Mouse (Mus musculus) embryonic facial prominence, embryonic 11.5 days (tissue): ENCODE data around the gene Ms4a6c. TPM values are rescaled to one million over a fixed set of nuclear protein-coding genes. Genes with fewer than 3 reads are reported as not detected.
"Not testable (repeated sequence)": the region's sequence is repeated elsewhere in the genome, so short reads cannot be mapped to it uniquely, and the experiment has no call there.

Experiments
- ATAC-seq: fragments of 200-750 bp; cut with Nextera tagmentation; replicated peaks from 2 replicates; pipeline ENCODE4 v1.8.0; 2017; ENCODE audit warnings: low read depth; ENCODE audit not compliant: insufficient number of reproducible peaks, low FRiP score, low TSS enrichment
- DNase-seq: peaks from one replicate; pipeline ENCODE4 v3.0.0-alpha.2; 2015; ENCODE audit warnings: low spot score
- H3K27ac ChIP-seq: fragments of 300-500 bp; sonication (generic); replicated peaks from 2 replicates; pipeline ENCODE4 v1.5.1; 2014; ENCODE audit warnings: mild to moderate bottlenecking, low read depth, low read length, control low read depth
- H3K27me3 ChIP-seq: fragments of 300-500 bp; sonication (generic); 2 replicates; pipeline ENCODE4 v1.6.1; 2014; ENCODE audit warnings: mild to moderate bottlenecking, low read length, moderate library complexity, mixed read lengths; ENCODE audit not compliant: control insufficient read depth, insufficient read depth
- H3K36me3 ChIP-seq: fragments of 300-500 bp; sonication (generic); replicated peaks from 2 replicates; pipeline ENCODE4 v1.6.1; 2014; ENCODE audit warnings: low read depth, mild to moderate bottlenecking, low read length, moderate library complexity, mixed read lengths; ENCODE audit not compliant: control insufficient read depth, insufficient read depth
- H3K4me1 ChIP-seq: fragments of 300-500 bp; sonication (generic); 2 replicates; pipeline ENCODE4 v1.6.1; 2014; ENCODE audit warnings: low read length, mixed read lengths; ENCODE audit not compliant: control insufficient read depth, insufficient read depth
- H3K4me2 ChIP-seq: fragments of 300-500 bp; sonication (generic); 2 replicates; pipeline ENCODE4 v1.6.1; 2014; ENCODE audit warnings: low read depth, mild to moderate bottlenecking, control low read depth, low read length, moderate library complexity
- H3K4me3 ChIP-seq: fragments of 300-500 bp; sonication (generic); 2 replicates; pipeline ENCODE4 v1.5.1; 2014; ENCODE audit warnings: low read depth, low read length, control low read depth
- H3K9ac ChIP-seq: fragments of 300-500 bp; sonication (generic); replicated peaks from 2 replicates; pipeline ENCODE4 v1.6.1; 2014; ENCODE audit warnings: mild to moderate bottlenecking, control low read depth, low read length
- H3K9me3 ChIP-seq: fragments of 300-500 bp; sonication (generic); replicated peaks from 2 replicates; pipeline ENCODE4 v1.6.1; 2016; ENCODE audit warnings: mild to moderate bottlenecking, low read length, inconsistent platforms, mixed read lengths; ENCODE audit not compliant: control insufficient read depth
- WGBS: fragments of 180-500 bp; shearing (Covaris S2); extraction: QIAGEN DNeasy Blood & Tissue Kit; methylation state at CpG from one replicate; pipeline ENCODE4 v1.1.7; 2014; 5-methylcytosine and 5-hydroxymethylcytosine counted together
- polyA plus RNA-seq: library from polyadenylated mRNA; unstranded; fragments of >200 nt; fragmentation: Nextera tagmentation; extraction: Ambion mirVana; gene quantifications from 2 replicates; pipeline ENCODE4 v1.2.1, GENCODE M21; 2014

Gene Ms4a6c
- polyA plus RNA-seq, 1 experiment from 2014 or later, result 1.1 TPM

GRCm38 (mm10) chr19:11504857-11505256, 35.7 kb downstream of the Ms4a6c start:
- H3K4me2 ChIP-seq, result no peak overlapping the region

GRCm38 (mm10) chr19:11513458-11513857, 44.3 kb downstream of the Ms4a6c start:
- H3K9ac ChIP-seq, result no peak overlapping the region
- no peaks in the 10 kb centered on the region for H3K9me3 ChIP-seq
- no peaks in the 10 kb centered on the region for H3K27me3 ChIP-seq
- H3K4me2 ChIP-seq, result no peak overlapping the region
- 61% methylated on average over 1 of the region's 1 CpGs for WGBS
- DNase-seq (no peak), ATAC-seq (no peak)
- H3K4me3 ChIP-seq, result no peak overlapping the region
- H3K36me3 ChIP-seq, result no peaks in the 10 kb centered on the region
- H3K27ac ChIP-seq, result no peak overlapping the region
- no peaks in the 10 kb centered on the region for H3K4me1 ChIP-seq

More at GRCm38 (mm10) chr19:11504857-11505256, 35.7 kb downstream of the Ms4a6c start:
- no peak overlapping the region for H3K27ac ChIP-seq
- ATAC-seq, result no peak
- 75% methylated on average over 1 of the region's 1 CpGs for WGBS
- H3K9me3 ChIP-seq, result no peaks in the 10 kb centered on the region
- H3K9ac ChIP-seq, result no peak overlapping the region
- no peak for DNase-seq
- H3K4me1 ChIP-seq, result no peaks in the 10 kb centered on the region
- H3K27me3 ChIP-seq, result no peaks in the 10 kb centered on the region
- no peaks in the 10 kb centered on the region for H3K36me3 ChIP-seq
- no peak overlapping the region for H3K4me3 ChIP-seq

GRCm38 (mm10) chr19:11516246-11516645, 47.1 kb downstream of the Ms4a6c start, which contains the start of gene Ms4a6b:
Gene Ms4a6b (plus strand): TSS chr19:11516512.
- no peak within 1 kb of the TSS for H3K4me3 ChIP-seq
- ATAC-seq (no peak), DNase-seq (no peak)
- no peaks in the 10 kb centered on the region for H3K9me3 ChIP-seq
- H3K27ac ChIP-seq, result no peak within 1 kb of the TSS
- no peaks in the 10 kb centered on the region for H3K4me1 ChIP-seq
- H3K36me3 ChIP-seq, result no peaks in the 10 kb centered on the region
- no peaks in the 10 kb centered on the region for H3K27me3 ChIP-seq
- no peak within 1 kb of the TSS for H3K9ac ChIP-seq
- no peak within 1 kb of the TSS for H3K4me2 ChIP-seq

- Histone ChIP-seq H3K4me1 (no peaks in the 10 kb centered on the region), H3K36me3 (no peaks in the 10 kb centered on the region), H3K4me3 (no peak overlapping the region), H3K27ac (no peak overlapping the region), H3K9ac (no peak overlapping the region), H3K4me2 (no peak overlapping the region), H3K27me3 (no peaks in the 10 kb centered on the region), H3K9me3 (no peaks in the 10 kb centered on the region)
- DNase-seq (no peak), ATAC-seq (no peak)
- 68% methylated on average over 4 of the region's 4 CpGs for WGBS
Observed at GRCm38 (mm10) chr19:11516845-11517244, 47.7 kb downstream of the Ms4a6c start.

- H3K4me1 ChIP-seq, ATAC-seq: not testable (repeated sequence)
Observed at GRCm38 (mm10) chr19:11517373-11517772, 48.2 kb downstream of the Ms4a6c start.

DNA sequence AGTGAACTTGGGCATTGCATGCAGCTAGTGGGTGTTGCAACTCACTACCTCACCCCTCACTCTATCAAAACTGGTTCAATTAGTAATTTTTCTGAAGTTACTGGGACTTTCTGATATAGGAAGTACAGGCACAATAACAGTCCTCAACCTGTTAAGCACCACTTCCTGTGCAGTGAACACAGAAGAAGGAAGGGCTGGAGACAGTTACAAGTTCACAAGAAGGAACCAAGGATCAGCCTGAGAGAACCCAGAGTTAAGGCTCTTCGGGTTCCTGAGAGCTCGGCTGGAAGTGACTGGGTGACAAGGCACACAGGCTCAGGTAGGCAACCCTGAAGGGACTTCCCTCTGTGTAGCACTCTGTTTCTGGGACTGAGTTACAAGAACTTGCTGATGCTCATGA, 49.2 kb downstream of the Ms4a6c start:
- WGBS, result 86% methylated on average over 2 of the region's 2 CpGs
- H3K9me3 ChIP-seq, ATAC-seq, H3K36me3 ChIP-seq, H3K27ac ChIP-seq, H3K4me1 ChIP-seq, H3K4me3 ChIP-seq, H3K4me2 ChIP-seq, DNase-seq, H3K27me3 ChIP-seq, H3K9ac ChIP-seq: not testable (repeated sequence)

More at GRCm38 (mm10) chr19:11517373-11517772, 48.2 kb downstream of the Ms4a6c start:
- H3K9me3 ChIP-seq, H3K27me3 ChIP-seq, H3K4me3 ChIP-seq, DNase-seq, H3K9ac ChIP-seq, H3K27ac ChIP-seq, H3K36me3 ChIP-seq, H3K4me2 ChIP-seq: not testable (repeated sequence)
- WGBS, result 33% methylated on average over 1 of the region's 1 CpGs

- ATAC-seq, result no peak
- WGBS, result 93% methylated on average over 3 of the region's 3 CpGs
- Histone ChIP-seq H3K36me3 (no peaks in the 10 kb centered on the region), H3K27ac (no peak overlapping the region), H3K9ac (no peak overlapping the region), H3K4me2 (no peak overlapping the region), H3K4me1 (no peaks in the 10 kb centered on the region), H3K27me3 (no peaks in the 10 kb centered on the region), H3K9me3 (no peaks in the 10 kb centered on the region), H3K4me3 (no peak overlapping the region)
- no peak for DNase-seq
Observed at GRCm38 (mm10) chr19:11520146-11520545, 51.0 kb downstream of the Ms4a6c start.
